In the genomic region with DNA sequence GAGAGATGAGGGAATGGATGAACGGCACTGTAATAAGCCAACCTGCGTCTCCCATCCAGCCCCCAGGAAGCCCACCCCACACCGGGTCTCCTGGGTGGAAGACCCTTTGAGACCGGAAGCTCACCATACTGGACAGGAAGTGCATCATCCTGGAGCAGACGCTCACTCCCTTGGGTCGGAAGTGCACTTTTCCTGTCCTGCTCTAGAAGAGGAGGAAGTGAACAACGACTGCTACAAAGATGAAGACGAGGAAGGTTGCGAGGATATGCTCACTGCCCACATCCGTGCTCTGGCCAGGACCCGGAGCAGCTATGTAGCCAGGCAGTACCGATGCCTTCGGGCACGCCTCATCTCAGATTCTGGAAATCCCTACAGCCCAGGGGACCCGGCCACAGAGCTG, we compare ENCODE assay signal across 8 mouse cellular contexts. TPM values are rescaled to one million over a fixed set of nuclear protein-coding genes. Genes with fewer than 3 reads are reported as not detected.
DNase-seq lines count a peak whose midpoint lies in the region; ATAC-seq and TF ChIP-seq lines count a peak whose summit lies in the region.

No protein-coding gene starts in this region.

- no peaks in the 10 kb centered on the region for H3K27me3 ChIP-seq in heart, adult 2 months (ENCODE audit: control insufficient read depth, insufficient read depth, low read length)
- no peaks in the 10 kb centered on the region for H3K27me3 ChIP-seq in liver, embryonic 16.5 days (ENCODE audit: control insufficient read depth, insufficient read depth, low read depth, low read length)

- H3K9ac ChIP-seq in heart, adult 2 months (ENCODE audit: low read depth, low read length), result peak overlapping the region; percentile 50
- peak overlapping the region; percentile 63 for H3K9ac ChIP-seq in liver, embryonic 16.5 days (ENCODE audit: low read depth, low read length)

- peaks cover 2% of the 10 kb centered on the region for H3K4me1 ChIP-seq in heart, adult 2 months (ENCODE audit: control insufficient read depth, insufficient read depth, low read length)
- peaks cover 17% of the 10 kb centered on the region for H3K4me1 ChIP-seq in liver, embryonic 16.5 days (ENCODE audit: control insufficient read depth, low read depth, low read length)

- ATAC-seq in granulocyte monocyte progenitor cell, adult 5-6 weeks (replicated peaks; ENCODE audit: poor library complexity, severe bottlenecking), result peak; percentile 70
- 0 out of 2 replicates have a peak, but pooled peaks have one; percentile 17 for ATAC-seq in liver, embryonic 16.5 days (ENCODE audit: low read depth)
- ATAC-seq in inflammation-experienced regulatory T-cells, adult 6 months, result no peak

- no peaks in the 10 kb centered on the region for H3K9me3 ChIP-seq in liver, embryonic 16.5 days (replicated peaks; ENCODE audit: control insufficient read depth, low read length)

- peak overlapping the region; percentile 80 for H3K27ac ChIP-seq in heart, adult 2 months
- peak overlapping the region; percentile 69 for H3K27ac ChIP-seq in liver, embryonic 16.5 days (ENCODE audit: low read length)

- DNase-seq in heart, adult 2 months, result peak in 1 of 2 experiments; percentile 48
- no peak for DNase-seq in heart, postnatal 14 days
- DNase-seq in A20 (ENCODE audit: low read depth, low spot score), result peak; percentile 87
- no peak for DNase-seq in adrenal gland, postnatal 25 days
- no peak for DNase-seq in gastrocnemius, postnatal 4 days (ENCODE audit: low spot score in 2 of 2)

- TF ChIP-seq POLR2A in heart, adult 2 months (IDR thresholded peaks at IDR 0.05; ENCODE audit: insufficient read depth, low read depth, low read length), result peak; percentile 63

- H3K4me2 ChIP-seq in liver, embryonic 16.5 days (ENCODE audit: low read depth, low read length), result peak overlapping the region; percentile 78

- no peaks in the 10 kb centered on the region for H3K79me2 ChIP-seq in heart, adult 2 months (replicated peaks; ENCODE audit: control insufficient read depth, insufficient read depth, low read length)

- 35% methylated on average over 15 of the region's 15 CpGs for WGBS in heart, adult 2 months
- 15% methylated on average over 15 of the region's 15 CpGs for WGBS in liver, embryonic 16.5 days (ENCODE audit: insufficient replicate concordance)

- TF ChIP-seq CTCF in heart, adult 2 months (IDR thresholded peaks at IDR 0.05), result no peak

- no peaks in the 10 kb centered on the region for H3K36me3 ChIP-seq in heart, adult 2 months (ENCODE audit: control insufficient read depth, insufficient read depth, low read length)
- H3K36me3 ChIP-seq in liver, embryonic 16.5 days (ENCODE audit: control insufficient read depth, insufficient read depth), result no peaks in the 10 kb centered on the region

- intact Hi-C loops in heart, adult 2 months (cut with DNase I), result loop anchor here (1.0 to 2.0 kb wide), 3 partner anchors 15 to 71 kb away; no protein-coding TSS in a partner anchor
- intact Hi-C loops in heart, postnatal 14 days (cut with DNase I), result loop anchor here (1.0 to 5.0 kb wide), 3 partner anchors 17 to 71 kb away; a partner anchor contains a TSS

- H3K4me3 ChIP-seq in heart, adult 2 months, result peak overlapping the region; percentile 45
- H3K4me3 ChIP-seq in liver, embryonic 16.5 days (ENCODE audit: low read depth, low read length), result peak overlapping the region; percentile 56

- TF ChIP-seq EP300 in heart, adult 2 months (IDR thresholded peaks at IDR 0.05; ENCODE audit: insufficient read depth, low read depth, low read length), result 0 out of 2 replicates have a peak, but pooled peaks have one; percentile 47

RNA-seq across cellular contexts. Expression of a gene that starts 7.1 kb away (rescaled TPM):
- total RNA-seq in heart, adult 2 months (2021), result 1 to 10 TPM; 1.3 to 2.0 TPM
- polyA plus RNA-seq in heart, adult 2 months (2012; rRNA removed), result 3.2 and 3.3 TPM in 2 replicates
- 1 to 10 TPM; 2.2 to 4.0 TPM for total RNA-seq in heart, postnatal 14 days (2021)
- 67.9 and 72.3 TPM in 2 replicates for total RNA-seq in granulocyte monocyte progenitor cell, adult 5-6 weeks (2014; fragmentation: Nextera tagmentation)
- 55.9 and 75.5 TPM in 2 replicates for total RNA-seq in granulocyte monocyte progenitor cell, adult 5-6 weeks (2017)
- polyA plus RNA-seq in liver, embryonic 16.5 days (2015; fragmentation: Nextera tagmentation; extraction: Ambion mirVana), result 8.1 and 8.7 TPM in 2 replicates
- 2.9 and 3.1 TPM in 2 replicates for total RNA-seq in adrenal gland, postnatal 25 days (2021)
- 1 to 10 TPM; 1.7 to 1.8 TPM for total RNA-seq in gastrocnemius, postnatal 4 days (2021)
- 100 to 1,000 TPM; 216 to 294 (median 288) TPM for polyA plus RNA-seq in inflammation-experienced regulatory T-cells, adult 6 months (2017; shearing (Covaris generic))

RNA-seq across cellular contexts. Expression of a gene that starts 12.5 kb away (rescaled TPM):
- 100 to 1,000 TPM; 192 to 206 TPM for total RNA-seq in heart, adult 2 months (2021)
- polyA plus RNA-seq in heart, adult 2 months (2012; rRNA removed), result 208 and 348 TPM in 2 replicates
- 100 to 1,000 TPM; 314 to 317 TPM for total RNA-seq in heart, postnatal 14 days (2021)
- total RNA-seq in granulocyte monocyte progenitor cell, adult 5-6 weeks (2014; fragmentation: Nextera tagmentation), result 466 and 510 TPM in 2 replicates
- total RNA-seq in granulocyte monocyte progenitor cell, adult 5-6 weeks (2017), result 276 and 296 TPM in 2 replicates
- 69.0 and 80.7 TPM in 2 replicates for polyA plus RNA-seq in liver, embryonic 16.5 days (2015; fragmentation: Nextera tagmentation; extraction: Ambion mirVana)
- 423 and 491 TPM in 2 replicates for total RNA-seq in adrenal gland, postnatal 25 days (2021)
- total RNA-seq in gastrocnemius, postnatal 4 days (2021), result 100 to 1,000 TPM; 369 to 382 TPM
- polyA plus RNA-seq in inflammation-experienced regulatory T-cells, adult 6 months (2017; shearing (Covaris generic)), result 100 to 1,000 TPM; 171 to 386 (median 383) TPM

RNA-seq across cellular contexts. Expression of a gene that starts 28.5 kb away (rescaled TPM):
- total RNA-seq in heart, adult 2 months (2021), result 10 to 100 TPM; 25.1 to 31.6 TPM
- polyA plus RNA-seq in heart, adult 2 months (2012; rRNA removed), result 18.7 and 27.8 TPM in 2 replicates
- 10 to 100 TPM; 15.9 to 18.0 TPM for total RNA-seq in heart, postnatal 14 days (2021)
- total RNA-seq in granulocyte monocyte progenitor cell, adult 5-6 weeks (2014; fragmentation: Nextera tagmentation), result 22.0 and 36.0 TPM in 2 replicates
- 20.0 and 24.1 TPM in 2 replicates for total RNA-seq in granulocyte monocyte progenitor cell, adult 5-6 weeks (2017)
- 29.3 TPM in 2 replicates for polyA plus RNA-seq in liver, embryonic 16.5 days (2015; fragmentation: Nextera tagmentation; extraction: Ambion mirVana)
- total RNA-seq in adrenal gland, postnatal 25 days (2021), result 36.8 and 42.6 TPM in 2 replicates
- total RNA-seq in gastrocnemius, postnatal 4 days (2021), result 10 to 100 TPM; 17.3 to 20.0 TPM
- polyA plus RNA-seq in inflammation-experienced regulatory T-cells, adult 6 months (2017; shearing (Covaris generic)), result 10 to 100 TPM; 46.0 to 72.8 (median 53.3) TPM

RNA-seq across cellular contexts. Expression of a gene that starts 29.2 kb away (rescaled TPM):
- total RNA-seq in heart, adult 2 months (2021), result 1,000 to 10,000 TPM; 1,826 to 2,229 TPM
- polyA plus RNA-seq in heart, adult 2 months (2012; rRNA removed), result 2,087 and 2,697 TPM in 2 replicates
- 1,000 to 10,000 TPM; 1,375 to 1,408 TPM for total RNA-seq in heart, postnatal 14 days (2021)
- 125 and 134 TPM in 2 replicates for total RNA-seq in granulocyte monocyte progenitor cell, adult 5-6 weeks (2014; fragmentation: Nextera tagmentation)
- 76.3 and 99.3 TPM in 2 replicates for total RNA-seq in granulocyte monocyte progenitor cell, adult 5-6 weeks (2017)
- 172 and 201 TPM in 2 replicates for polyA plus RNA-seq in liver, embryonic 16.5 days (2015; fragmentation: Nextera tagmentation; extraction: Ambion mirVana)
- total RNA-seq in adrenal gland, postnatal 25 days (2021), result 445 and 492 TPM in 2 replicates
- total RNA-seq in gastrocnemius, postnatal 4 days (2021), result 100 to 1,000 TPM; 211 to 220 TPM
- 100 to 1,000 TPM; 190 to 267 (median 222) TPM for polyA plus RNA-seq in inflammation-experienced regulatory T-cells, adult 6 months (2017; shearing (Covaris generic))

RNA-seq across cellular contexts. Expression of a gene that starts 29.3 kb away (rescaled TPM):
- 10 to 100 TPM; 78.8 to 92.3 TPM for total RNA-seq in heart, adult 2 months (2021)
- 82.9 and 103 TPM in 2 replicates for polyA plus RNA-seq in heart, adult 2 months (2012; rRNA removed)
- total RNA-seq in heart, postnatal 14 days (2021), result 10 to 100 TPM; 71.6 to 75.1 TPM
- 49.5 and 50.5 TPM in 2 replicates for total RNA-seq in granulocyte monocyte progenitor cell, adult 5-6 weeks (2014; fragmentation: Nextera tagmentation)
- 13.9 and 28.8 TPM in 2 replicates for total RNA-seq in granulocyte monocyte progenitor cell, adult 5-6 weeks (2017)
- 24.1 and 28.0 TPM in 2 replicates for polyA plus RNA-seq in liver, embryonic 16.5 days (2015; fragmentation: Nextera tagmentation; extraction: Ambion mirVana)
- total RNA-seq in adrenal gland, postnatal 25 days (2021), result 71.4 and 75.2 TPM in 2 replicates
- 10 to 100 TPM; 82.3 to 83.2 TPM for total RNA-seq in gastrocnemius, postnatal 4 days (2021)
- 100 to 1,000 TPM in 1 of 3 experiments, 10 to 100 TPM in 2; 65.3 to 134 (median 90.9) TPM for polyA plus RNA-seq in inflammation-experienced regulatory T-cells, adult 6 months (2017; shearing (Covaris generic))

Comparison
In these comparisons a context has a peak if more than half of its experiments do, and no peak if none do; other contexts are left out.
1. RNA of a gene that starts 7.1 kb away (total RNA-seq): 55.9 to 75.5 TPM in granulocyte monocyte progenitor cell, adult 5-6 weeks; 2.2 to 4.0 TPM in heart, postnatal 14 days, 2.9 to 3.1 TPM in adrenal gland, postnatal 25 days, 1.3 to 2.0 TPM in heart, adult 2 months and 1.7 to 1.8 TPM in gastrocnemius, postnatal 4 days; every median in the first group is over 10 times any median in the second.